Mouse (Mus musculus) induced T-regulatory cell, adult 2 months (primary cell): ENCODE results near the gene Tmem245.

Experiments used
- DNase-seq: peaks from one replicate; pipeline ENCODE4 v3.0.0-alpha.2; 2012; ENCODE audit warnings: low read depth

Tmem245 gene

GRCm38 (mm10) chr4:56946641-56947640 lies at the start of gene Tmem245:
Gene Tmem245 (minus strand): TSS chr4:56947437.
- DNase-seq, result peak; percentile 95

GRCm38 (mm10) chr4:56993331-56993730 lies 46.1 kb upstream of the Tmem245 start:
- no peak for DNase-seq

- no peak for DNase-seq
These were observed 44.7 kb upstream of the Tmem245 start for GRCm38 (mm10) chr4:56991951-56992350.

- no peak for DNase-seq
These were observed 43.0 kb upstream of the Tmem245 start, which contains the start of gene Frrs1l for GRCm38 (mm10) chr4:56990215-56990584. Gene Frrs1l (minus strand): TSS chr4:56990391.

GRCm38 (mm10) chr4:56989431-56990214 lies 42.4 kb upstream of the Tmem245 start:
- DNase-seq, result no peak

- DNase-seq, result no peak
These were observed 18.4 kb upstream of the Tmem245 start for GRCm38 (mm10) chr4:56965586-56966179.

- no peak for DNase-seq
These were observed 16.4 kb upstream of the Tmem245 start for GRCm38 (mm10) chr4:56963687-56964086.

- DNase-seq, result no peak
These were observed 14.2 kb upstream of the Tmem245 start for GRCm38 (mm10) chr4:56961320-56961925.

- DNase-seq, result no peak
These were observed 10.3 kb upstream of the Tmem245 start for GRCm38 (mm10) chr4:56957518-56957917.

- no peak for DNase-seq
These were observed 6.0 kb upstream of the Tmem245 start for GRCm38 (mm10) chr4:56953235-56953634.

GRCm38 (mm10) chr4:56951701-56952100 lies 4.5 kb upstream of the Tmem245 start:
- no peak for DNase-seq

- peak; percentile 65 for DNase-seq
These were observed 2.3 kb upstream of the Tmem245 start for GRCm38 (mm10) chr4:56949494-56949893.

GRCm38 (mm10) chr4:56946180-56946579 lies 1.1 kb downstream of the Tmem245 start:
- no peak for DNase-seq

- peak; percentile 19 for DNase-seq
These were observed 3.0 kb downstream of the Tmem245 start for GRCm38 (mm10) chr4:56944286-56944685.

- DNase-seq, result no peak
These were observed 4.0 kb downstream of the Tmem245 start for GRCm38 (mm10) chr4:56943258-56943657.

GRCm38 (mm10) chr4:56942567-56942966 lies 4.7 kb downstream of the Tmem245 start:
- DNase-seq, result no peak

- no peak for DNase-seq
These were observed 5.8 kb downstream of the Tmem245 start for GRCm38 (mm10) chr4:56941481-56941880.

GRCm38 (mm10) chr4:56937136-56937535 lies 10.1 kb downstream of the Tmem245 start:
- DNase-seq, result no peak

GRCm38 (mm10) chr4:56935327-56935726 lies 11.9 kb downstream of the Tmem245 start:
- peak; percentile 39 for DNase-seq

GRCm38 (mm10) chr4:56933154-56933553 lies 14.1 kb downstream of the Tmem245 start:
- DNase-seq, result no peak

- no peak for DNase-seq
These were observed 15.1 kb downstream of the Tmem245 start for GRCm38 (mm10) chr4:56932096-56932495.

- no peak for DNase-seq
These were observed 16.9 kb downstream of the Tmem245 start for GRCm38 (mm10) chr4:56930312-56930711.
